Mouse (Mus musculus): ENCODE results near the gene Gstp3. TPM values are rescaled to one million over a fixed set of nuclear protein-coding genes. Genes with fewer than 3 reads are reported as not detected.

Gene Gstp3
- total RNA-seq, 2 experiments from 2014 or later, result 2.2 to 7.5 TPM

Other genes starting within 250 kb of the Gstp3 start
Only the 30 nearest of the 34 such genes appear.
- gene Tcirg1, start 152.4 kb downstream of the Gstp3 start, total RNA-seq (2015), result 122 and 178 TPM in 2 replicates
- 208 and 211 TPM in 2 replicates for gene Tcirg1, start 152.4 kb downstream of the Gstp3 start, total RNA-seq (2017)
- 239 and 257 TPM in 2 replicates for gene Ndufs8, start 146.8 kb downstream of the Gstp3 start, total RNA-seq (2015)
- 65.6 and 86.1 TPM in 2 replicates for gene Ndufs8, start 146.8 kb downstream of the Gstp3 start, total RNA-seq (2017)
- gene Aldh3b1, start 129.8 kb downstream of the Gstp3 start, total RNA-seq (2015), result 5.0 and 6.9 TPM in 2 replicates
- 10.5 and 12.6 TPM in 2 replicates for gene Aldh3b1, start 129.8 kb downstream of the Gstp3 start, total RNA-seq (2017)
- gene Unc93b1, start 124.4 kb downstream of the Gstp3 start, total RNA-seq (2015), result 95.9 and 111 TPM in 2 replicates
- gene Unc93b1, start 124.4 kb downstream of the Gstp3 start, total RNA-seq (2017), result 175 and 202 TPM in 2 replicates
- gene Aldh3b3, start 100.9 kb downstream of the Gstp3 start, total RNA-seq (2015), result 0.32 and 0.71 TPM in 2 replicates
- gene Aldh3b3, start 100.9 kb downstream of the Gstp3 start, total RNA-seq (2017), result 0.04 and 0.27 TPM in 2 replicates
- not detected in 2 replicates for gene Aldh3b2, start 87.2 kb downstream of the Gstp3 start, total RNA-seq (2015)
- gene Aldh3b2, start 87.2 kb downstream of the Gstp3 start, total RNA-seq (2017), result 0.25 TPM in 1 of 2 replicates, not detected in the other
- gene Acy3, start 73.0 kb downstream of the Gstp3 start, total RNA-seq (2015), result 3.4 and 3.9 TPM in 2 replicates
- 1.2 and 1.6 TPM in 2 replicates for gene Acy3, start 73.0 kb downstream of the Gstp3 start, total RNA-seq (2017)
- not detected in 2 replicates for gene Tbx10, start 66.8 kb downstream of the Gstp3 start, total RNA-seq (2015)
- not detected in 2 replicates for gene Tbx10, start 66.8 kb downstream of the Gstp3 start, total RNA-seq (2017)
- gene Nudt8, start 59.0 kb downstream of the Gstp3 start, total RNA-seq (2015), result 15.1 and 16.2 TPM in 2 replicates
- 10.4 and 14.4 TPM in 2 replicates for gene Nudt8, start 59.0 kb downstream of the Gstp3 start, total RNA-seq (2017)
- gene Gm49405, start 58.9 kb downstream of the Gstp3 start, total RNA-seq (2015), result 0.57 and 1.5 TPM in 2 replicates
- gene Gm49405, start 58.9 kb downstream of the Gstp3 start, total RNA-seq (2017), result 1.5 and 1.9 TPM in 2 replicates
- 1.6 and 2.9 TPM in 2 replicates for gene Doc2g, start 56.3 kb downstream of the Gstp3 start, total RNA-seq (2015)
- 1.3 and 2.9 TPM in 2 replicates for gene Doc2g, start 56.3 kb downstream of the Gstp3 start, total RNA-seq (2017)
- 123 and 135 TPM in 2 replicates for gene Ndufv1, start 46.8 kb downstream of the Gstp3 start, total RNA-seq (2015)
- gene Ndufv1, start 46.8 kb downstream of the Gstp3 start, total RNA-seq (2017), result 223 and 254 TPM in 2 replicates
- 264 and 361 TPM in 2 replicates for gene Gstp1, start 21.6 kb downstream of the Gstp3 start, total RNA-seq (2015)
- 79.8 and 88.4 TPM in 2 replicates for gene Gstp1, start 21.6 kb downstream of the Gstp3 start, total RNA-seq (2017)
- gene Gstp2, start 13.5 kb downstream of the Gstp3 start, total RNA-seq (2015), result not detected in 2 replicates
- not detected in 2 replicates for gene Gstp2, start 13.5 kb downstream of the Gstp3 start, total RNA-seq (2017)
- gene Cabp2, start 22.0 kb upstream of the Gstp3 start, total RNA-seq (2015), result not detected in 2 replicates
- gene Cabp2, start 22.0 kb upstream of the Gstp3 start, total RNA-seq (2017), result not detected in 2 replicates
- gene Cdk2ap2, start 37.6 kb upstream of the Gstp3 start, total RNA-seq (2015), result 112 and 126 TPM in 2 replicates
- 24.2 and 44.8 TPM in 2 replicates for gene Cdk2ap2, start 37.6 kb upstream of the Gstp3 start, total RNA-seq (2017)
- gene Pitpnm1, start 40.4 kb upstream of the Gstp3 start, total RNA-seq (2015), result 7.8 and 11.2 TPM in 2 replicates
- 6.8 and 17.2 TPM in 2 replicates for gene Pitpnm1, start 40.4 kb upstream of the Gstp3 start, total RNA-seq (2017)
- 61.9 and 66.4 TPM in 2 replicates for gene Aip, start 66.3 kb upstream of the Gstp3 start, total RNA-seq (2015)
- 24.4 and 31.1 TPM in 2 replicates for gene Aip, start 66.3 kb upstream of the Gstp3 start, total RNA-seq (2017)
- not detected in 2 replicates for gene Gpr152, start 80.2 kb upstream of the Gstp3 start, total RNA-seq (2015)
- 0.10 TPM in 1 of 2 replicates, not detected in the other for gene Gpr152, start 80.2 kb upstream of the Gstp3 start, total RNA-seq (2017)
- not detected in 2 replicates for gene Cabp4, start 84.5 kb upstream of the Gstp3 start, total RNA-seq (2015)
- gene Cabp4, start 84.5 kb upstream of the Gstp3 start, total RNA-seq (2017), result not detected in 2 replicates
- gene Coro1b, start 89.0 kb upstream of the Gstp3 start, total RNA-seq (2015), result 138 and 142 TPM in 2 replicates
- gene Coro1b, start 89.0 kb upstream of the Gstp3 start, total RNA-seq (2017), result 66.4 and 83.5 TPM in 2 replicates
- 96.4 and 114 TPM in 2 replicates for gene Ptprcap, start 94.0 kb upstream of the Gstp3 start, total RNA-seq (2015)
- gene Ptprcap, start 94.0 kb upstream of the Gstp3 start, total RNA-seq (2017), result 79.5 and 83.5 TPM in 2 replicates
- 21.6 and 22.1 TPM in 2 replicates for gene Rps6kb2, start 103.8 kb upstream of the Gstp3 start, total RNA-seq (2015)
- 23.1 and 30.2 TPM in 2 replicates for gene Rps6kb2, start 103.8 kb upstream of the Gstp3 start, total RNA-seq (2017)
- gene Carns1, start 115.9 kb upstream of the Gstp3 start, total RNA-seq (2015), result 2.2 and 2.4 TPM in 2 replicates
- gene Carns1, start 115.9 kb upstream of the Gstp3 start, total RNA-seq (2017), result 1.0 and 2.1 TPM in 2 replicates
- 39.3 and 46.6 TPM in 2 replicates for gene Tbc1d10c, start 131.7 kb upstream of the Gstp3 start, total RNA-seq (2015)
- gene Tbc1d10c, start 131.7 kb upstream of the Gstp3 start, total RNA-seq (2017), result 15.3 and 17.5 TPM in 2 replicates
- 395 and 413 TPM in 2 replicates for gene Ppp1ca, start 132.5 kb upstream of the Gstp3 start, total RNA-seq (2015)
- gene Ppp1ca, start 132.5 kb upstream of the Gstp3 start, total RNA-seq (2017), result 482 and 538 TPM in 2 replicates
- gene Rad9a, start 142.1 kb upstream of the Gstp3 start, total RNA-seq (2015), result 28.0 and 31.0 TPM in 2 replicates
- gene Rad9a, start 142.1 kb upstream of the Gstp3 start, total RNA-seq (2017), result 16.1 and 19.7 TPM in 2 replicates
- 2.8 and 5.0 TPM in 2 replicates for gene Clcf1, start 154.7 kb upstream of the Gstp3 start, total RNA-seq (2015)
- 1.3 and 3.0 TPM in 2 replicates for gene Clcf1, start 154.7 kb upstream of the Gstp3 start, total RNA-seq (2017)
- not detected in 2 replicates for gene AC109138.7, start 154.8 kb upstream of the Gstp3 start, total RNA-seq (2015)
- gene AC109138.7, start 154.8 kb upstream of the Gstp3 start, total RNA-seq (2017), result not detected in 2 replicates
- gene Pold4, start 172.3 kb upstream of the Gstp3 start, total RNA-seq (2015), result 53.6 and 55.0 TPM in 2 replicates
- gene Pold4, start 172.3 kb upstream of the Gstp3 start, total RNA-seq (2017), result 60.4 and 67.8 TPM in 2 replicates

All from megakaryocyte progenitor cell, adult 5-6 weeks (primary cell).